Mouse (Mus musculus) liver, postnatal 0 days (tissue): ENCODE measurements around the gene Srms. TPM values are rescaled to one million over a fixed set of nuclear protein-coding genes. Genes with fewer than 3 reads are reported as not detected.

Source experiments
- ATAC-seq: fragments of 200-750 bp; cut with Nextera tagmentation; 2 replicates; pipeline ENCODE4 v1.8.0; 2017; ENCODE audit warnings: mild to moderate bottlenecking, moderate library complexity
- DNase-seq: peaks from one replicate; pipeline ENCODE4 v3.0.0-alpha.2; 2016
- H3K27ac ChIP-seq: fragments of 300-500 bp; sonication (generic); 2 replicates; pipeline ENCODE4 v1.5.1; 2014; ENCODE audit warnings: antibody characterized with exemption, moderate library complexity, mild to moderate bottlenecking, low read depth
- H3K27me3 ChIP-seq: fragments of 300-500 bp; sonication (generic); 2 replicates; pipeline ENCODE4 v1.6.1; 2014; ENCODE audit warnings: low read length, control low read depth, mixed read lengths; ENCODE audit not compliant: insufficient read depth
- H3K36me3 ChIP-seq: fragments of 300-500 bp; sonication (generic); replicated peaks from 2 replicates; pipeline ENCODE4 v1.6.1; 2014; ENCODE audit warnings: mild to moderate bottlenecking, control low read depth, low read length, moderate library complexity, mixed read lengths; ENCODE audit not compliant: insufficient read depth
- H3K4me1 ChIP-seq: fragments of 300-500 bp; sonication (generic); 2 replicates; pipeline ENCODE4 v1.6.1; 2014; ENCODE audit warnings: antibody characterized with exemption, mild to moderate bottlenecking, control low read depth; ENCODE audit not compliant: insufficient read depth
- H3K4me2 ChIP-seq: fragments of 300-500 bp; sonication (generic); 2 replicates; pipeline ENCODE4 v1.6.1; 2014; ENCODE audit warnings: low read depth, mild to moderate bottlenecking, low read length, moderate library complexity, mixed read lengths
- H3K4me3 ChIP-seq: fragments of 300-500 bp; sonication (generic); 2 replicates; pipeline ENCODE4 v1.5.1; 2014; ENCODE audit warnings: low read depth, low read length
- H3K9ac ChIP-seq: fragments of 300-500 bp; sonication (generic); replicated peaks from 2 replicates; pipeline ENCODE4 v1.6.1; 2014; ENCODE audit warnings: mild to moderate bottlenecking, moderate library complexity
- H3K9me3 ChIP-seq: fragments of 300-500 bp; sonication (generic); 2 replicates; pipeline ENCODE4 v1.6.1; 2016; ENCODE audit warnings: mild to moderate bottlenecking, control low read depth, low read length, mixed read lengths
- CTCF ChIP-seq: sonication (generic); IDR thresholded peaks from 2 replicates; pipeline ENCODE4 v1.5.1; 2016; ENCODE audit warnings: antibody characterized with exemption, low read depth
- EP300 ChIP-seq: IDR thresholded peaks from 2 replicates; pipeline ENCODE4 v1.6.1; 2016; ENCODE audit warnings: antibody characterized with exemption, low read depth, mild to moderate bottlenecking
- WGBS: fragments of 180-500 bp; shearing (Covaris S2); extraction: QIAGEN DNeasy Blood & Tissue Kit; methylation state at CpG from one replicate; pipeline ENCODE4 v1.1.7; 2014; ENCODE audit not compliant: insufficient replicate concordance; 5-methylcytosine and 5-hydroxymethylcytosine counted together
- polyA plus RNA-seq: library from polyadenylated mRNA; unstranded; fragments of >200 nt; fragmentation: Nextera tagmentation; extraction: Ambion mirVana; gene quantifications from 2 replicates; pipeline ENCODE4 v1.2.1, GENCODE M21; 2015

The Srms gene
- polyA plus RNA-seq, 1 experiment from 2014 or later: 0.35 TPM

DNA sequence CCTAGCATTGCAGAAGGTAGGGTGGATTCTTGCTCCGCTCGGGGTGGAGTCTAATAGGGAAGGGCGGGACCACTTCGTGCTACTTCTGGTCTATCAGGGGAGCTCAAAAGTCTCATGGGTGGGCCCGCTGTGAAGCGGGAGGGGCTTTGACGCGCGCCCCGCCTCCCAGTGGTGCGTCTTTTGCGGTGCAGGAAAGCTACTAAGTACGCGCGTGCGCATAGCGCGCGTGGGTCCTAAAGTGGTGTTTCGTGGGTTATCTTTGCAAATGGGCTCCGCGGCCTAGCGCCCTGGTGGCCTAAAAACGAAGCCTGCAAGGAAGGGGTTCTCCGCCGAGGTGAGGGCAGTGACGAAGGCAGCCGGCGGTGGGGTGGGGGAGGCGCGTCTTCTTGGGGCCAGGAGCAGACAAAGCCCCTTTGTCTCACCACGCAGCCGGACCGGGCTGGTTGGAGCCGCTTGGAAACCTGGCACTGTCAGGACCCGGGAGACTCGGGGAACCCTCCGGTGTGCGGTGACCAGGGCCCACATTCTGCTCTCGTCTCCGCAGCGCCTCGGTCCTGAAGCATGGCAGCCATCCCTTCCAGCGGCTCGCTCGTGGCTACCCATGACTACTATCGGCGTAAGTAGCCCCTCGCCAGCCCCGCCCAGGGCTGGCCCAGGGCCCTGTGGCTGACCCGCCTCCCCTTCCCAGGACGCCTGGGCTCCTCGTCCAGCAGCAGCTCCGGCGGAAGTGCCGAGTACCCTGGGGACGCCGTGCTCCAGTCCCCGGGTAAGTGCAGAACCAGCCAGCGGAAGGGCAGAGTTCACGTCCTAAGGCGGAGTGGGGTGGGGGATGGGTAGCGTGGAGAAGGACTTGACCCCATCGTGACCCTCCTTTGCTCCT lies 25.6 kb downstream of the Srms start, which contains the start of gene Ppdpf:
TSS of gene Ppdpf (plus strand) at position 127 of the 880 bp plus-strand sequence.
- DNase-seq (peak; percentile 94), ATAC-seq (peak; percentile 93)
- TF ChIP-seq CTCF (peak; percentile 43), EP300 (peak; percentile 40; the same call in 1 of the 2 replicates)
- WGBS: under 1% methylated on average over 62 of the region's 64 CpGs
- H3K9ac ChIP-seq: peak within 1 kb of the TSS; percentile 82
- H3K9me3 ChIP-seq: no peaks in the 10 kb centered on the region
- H3K4me3 ChIP-seq: peak within 1 kb of the TSS; percentile 82
- peak within 1 kb of the TSS; percentile 95 for H3K27ac ChIP-seq
- peak within 1 kb of the TSS; percentile 99 for H3K4me2 ChIP-seq
- H3K4me1 ChIP-seq: peaks cover 15% of the 10 kb centered on the region
- no peaks in the 10 kb centered on the region for H3K36me3 ChIP-seq
- no peaks in the 10 kb centered on the region for H3K27me3 ChIP-seq

DNA sequence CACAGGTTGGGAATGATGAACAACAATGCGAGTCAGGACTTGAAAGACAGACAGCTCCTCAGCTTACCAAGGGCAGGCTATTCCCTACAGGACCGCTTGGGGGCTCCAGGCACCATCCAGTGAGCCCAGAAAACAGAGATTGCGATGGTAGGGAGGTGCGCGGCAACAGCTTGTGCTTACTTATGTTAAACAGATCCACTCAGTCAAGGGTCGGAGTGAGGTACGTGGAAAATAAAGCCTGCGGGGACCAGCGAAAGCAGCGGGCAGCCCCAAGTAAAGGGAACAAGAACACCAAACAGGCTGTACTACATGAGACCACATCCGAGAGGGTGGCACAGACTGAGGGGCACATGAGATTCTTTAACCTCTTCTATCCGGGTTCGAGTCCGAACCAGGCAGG lies 26.4 kb downstream of the Srms start:
- Histone ChIP-seq H3K4me1 (peaks cover 15% of the 10 kb centered on the region), H3K27ac (peak overlapping the region; percentile 95), H3K9ac (peak overlapping the region; percentile 82), H3K9me3 (no peaks in the 10 kb centered on the region), H3K4me2 (peak overlapping the region; percentile 99), H3K4me3 (peak overlapping the region; percentile 82), H3K36me3 (no peaks in the 10 kb centered on the region), H3K27me3 (no peaks in the 10 kb centered on the region)
- ATAC-seq (peak; percentile 81), DNase-seq (peak; percentile 87)
- under 1% methylated on average over 14 of the region's 14 CpGs for WGBS
- TF ChIP-seq EP300 (no peak), CTCF (peak; percentile 99)

DNA sequence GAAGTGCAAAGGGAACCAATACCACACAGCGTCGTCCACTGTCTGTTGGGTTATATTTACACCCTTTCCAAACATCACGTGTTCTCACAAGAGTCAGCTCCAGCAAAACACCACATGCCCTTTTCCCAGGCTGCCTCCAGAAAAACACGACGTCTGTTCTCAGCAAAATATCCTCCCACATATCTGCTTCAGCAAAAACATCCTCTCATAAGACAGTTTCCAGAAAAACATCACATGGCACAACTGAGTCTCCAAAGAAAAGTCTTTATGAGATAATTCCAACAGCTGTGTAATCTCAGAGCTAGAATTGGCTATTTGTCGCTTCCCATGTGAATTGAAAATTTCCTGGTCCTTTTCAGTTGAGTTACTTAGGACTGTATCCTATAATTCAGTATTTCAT lies 32.1 kb downstream of the Srms start:
- no peak overlapping the region for H3K27ac ChIP-seq
- TF ChIP-seq CTCF (no peak), EP300 (no peak)
- WGBS: 65% methylated on average over 6 of the region's 6 CpGs
- no peak overlapping the region for H3K9ac ChIP-seq
- H3K36me3 ChIP-seq: no peaks in the 10 kb centered on the region
- no peaks in the 10 kb centered on the region for H3K9me3 ChIP-seq
- no peaks in the 10 kb centered on the region for H3K27me3 ChIP-seq
- H3K4me2 ChIP-seq: no peak overlapping the region
- no peak for ATAC-seq
- H3K4me3 ChIP-seq: no peak overlapping the region
- H3K4me1 ChIP-seq: no peaks in the 10 kb centered on the region
- no peak for DNase-seq

DNA sequence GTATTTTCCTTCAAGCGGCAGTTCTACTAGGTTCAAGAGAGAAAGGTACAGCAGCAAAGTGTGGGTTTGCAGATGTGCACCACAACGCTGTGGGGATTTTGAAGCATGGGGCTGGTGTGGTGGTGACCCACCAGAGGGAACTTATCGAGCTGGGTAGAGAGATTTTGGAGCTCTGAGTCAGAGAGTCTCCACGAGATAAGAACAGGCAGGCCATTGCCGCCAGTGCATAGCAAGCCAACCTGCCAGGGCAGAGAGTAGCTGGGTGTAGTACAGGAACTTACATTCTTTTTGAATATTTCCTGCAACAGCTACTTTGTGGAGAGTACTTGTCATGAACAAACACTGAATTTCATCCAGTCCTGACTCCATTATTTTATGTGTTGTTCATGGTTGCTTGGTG lies 34.5 kb downstream of the Srms start:
- WGBS: 52% methylated on average over 5 of the region's 5 CpGs

DNA sequence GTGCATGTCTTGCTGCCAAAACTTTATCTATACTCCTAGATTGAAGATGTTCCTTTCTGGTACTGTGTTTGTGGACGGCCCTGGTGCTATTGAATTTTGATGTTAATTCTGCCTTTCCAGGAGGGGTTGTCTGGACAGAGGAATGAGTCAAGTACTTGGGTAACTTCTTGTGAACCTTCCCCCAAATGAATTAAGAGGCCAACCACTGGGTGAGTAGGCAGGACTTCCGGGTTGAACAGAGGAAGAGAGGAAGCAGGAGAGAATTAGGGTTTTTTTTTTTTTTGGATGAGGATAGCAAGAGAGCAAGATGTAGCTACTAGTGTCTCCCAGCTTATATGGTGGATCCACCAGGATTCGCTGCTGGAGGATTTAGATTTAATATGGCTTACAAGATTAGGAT lies 35.0 kb downstream of the Srms start:
- no peak overlapping the region for H3K9ac ChIP-seq
- no peak for DNase-seq
- TF ChIP-seq CTCF: no peak
- no peak for TF ChIP-seq EP300
- no peak overlapping the region for H3K4me3 ChIP-seq
- 59% methylated on average over 3 of the region's 3 CpGs for WGBS
- no peak overlapping the region for H3K4me2 ChIP-seq
- ATAC-seq: no peak
- no peaks in the 10 kb centered on the region for H3K4me1 ChIP-seq
- no peaks in the 10 kb centered on the region for H3K36me3 ChIP-seq
- H3K9me3 ChIP-seq: no peaks in the 10 kb centered on the region
- H3K27ac ChIP-seq: no peak overlapping the region
- H3K27me3 ChIP-seq: no peaks in the 10 kb centered on the region

More for the DNA sequence above, 34.5 kb downstream of the Srms start:
- no peak overlapping the region for H3K9ac ChIP-seq
- no peak for DNase-seq
- H3K4me2 ChIP-seq: no peak overlapping the region
- H3K4me3 ChIP-seq: no peak overlapping the region
- H3K4me1 ChIP-seq: no peaks in the 10 kb centered on the region
- no peaks in the 10 kb centered on the region for H3K27me3 ChIP-seq
- no peaks in the 10 kb centered on the region for H3K36me3 ChIP-seq
- no peak for ATAC-seq
- H3K9me3 ChIP-seq: no peaks in the 10 kb centered on the region
- no peak for TF ChIP-seq EP300
- no peak for TF ChIP-seq CTCF
- no peak overlapping the region for H3K27ac ChIP-seq

DNA sequence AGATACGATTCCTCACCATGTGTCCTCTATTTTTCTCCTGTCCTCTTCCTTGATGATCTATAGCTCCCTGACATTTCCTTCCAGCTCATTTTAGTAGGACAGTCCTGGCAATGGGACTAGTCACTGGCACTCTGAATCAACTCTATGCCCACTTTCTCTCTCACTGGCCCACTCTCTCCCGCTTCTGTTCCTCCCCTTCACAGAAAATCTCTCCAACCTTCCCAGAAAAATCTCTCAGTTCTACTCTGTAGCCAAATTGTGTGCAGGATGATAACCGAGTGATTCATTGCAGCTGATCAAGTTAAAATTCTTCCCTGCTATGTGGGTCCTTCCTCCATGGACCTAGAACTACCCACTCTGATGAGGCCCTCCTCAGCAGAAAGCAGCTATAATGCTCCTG lies 38.3 kb downstream of the Srms start:
- TF ChIP-seq CTCF (no peak), EP300 (no peak)
- WGBS: 71% methylated on average over 3 of the region's 3 CpGs
- no peak overlapping the region for H3K27ac ChIP-seq
- H3K4me3 ChIP-seq: no peak overlapping the region
- DNase-seq (no peak), ATAC-seq (no peak)
- no peaks in the 10 kb centered on the region for H3K36me3 ChIP-seq
- no peaks in the 10 kb centered on the region for H3K4me1 ChIP-seq
- no peaks in the 10 kb centered on the region for H3K9me3 ChIP-seq
- no peaks in the 10 kb centered on the region for H3K27me3 ChIP-seq
- H3K4me2 ChIP-seq: no peak overlapping the region
- H3K9ac ChIP-seq: no peak overlapping the region
